Mouse (Mus musculus) embryo, embryonic 11 days (tissue): ENCODE data around the gene Prss33.

Source experiments
- DNase-seq: peaks from one replicate; pipeline ENCODE4 v3.0.0-alpha.2; 2015

Gene Prss33

GRCm38 (mm10) chr17:23783352-23783751 lies 52.5 kb downstream of the Prss33 start:
- DNase-seq, result no peak
